In the genomic region with DNA sequence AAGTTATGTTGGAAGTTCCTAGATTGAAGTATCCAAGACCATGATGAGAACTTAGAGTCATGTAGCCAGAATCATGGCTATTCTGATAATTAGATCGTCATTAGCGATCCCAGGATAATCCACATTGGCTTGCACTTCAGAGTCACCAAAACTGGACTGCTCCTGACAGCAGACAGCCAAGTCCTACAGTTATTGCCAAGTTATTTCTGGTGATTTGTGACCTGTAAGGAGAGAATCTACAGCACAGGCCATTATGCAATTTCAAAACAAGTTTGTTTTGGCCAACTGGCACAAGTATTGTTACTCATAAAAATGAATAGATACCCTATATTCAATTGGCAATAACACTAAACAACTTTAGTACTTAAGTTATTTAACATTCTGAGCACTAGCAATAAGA, we compare ENCODE assay signal across 24 mouse cellular contexts.
A peak's percentile ranks its signal among the peaks of the same experiment; 100 is the strongest.
DNase-seq lines count a peak whose midpoint lies in the region; ATAC-seq and TF ChIP-seq lines count a peak whose summit lies in the region.
"Had no signal": no experiment of that assay in that cellular context is flagged by ENCODE, and none has a peak within 500 bp of the region (broad histone marks: within the 10 kb centered on the region; RNA-seq: fewer than 3 reads in every experiment).

No protein-coding gene starts in this region.

- DNase-seq in cerebellum, postnatal 10 days: peak; percentile 5 to 9
- no peak for DNase-seq in cerebellum, adult 2 months
- no peak for DNase-seq in lung, postnatal 10 days
- peak; percentile 24 for DNase-seq in Muller cell, postnatal 12 days (ENCODE audit: inconsistent ontology term)
- peak; percentile 3 for DNase-seq in fat pad, adult 2 months (ENCODE audit: extremely low read depth, low read depth, low spot score)
- no peak for DNase-seq in urinary bladder, postnatal 4 days (ENCODE audit: low spot score in 2 of 2)
- no peak for DNase-seq in kidney, postnatal 14 days
- DNase-seq: adrenal gland, adult 8-10 months; B cell, adult 2 months; cerebellum, adult 11 months; cerebellum, adult 8-10 months; gastrocnemius, postnatal 25 days; heart, adult 18-20 months; heart, postnatal 10 days; heart, postnatal 36 days had no signal

- no peak overlapping the region for H3K4me3 ChIP-seq in cerebellum, adult 2 months (replicated peaks; ENCODE audit: insufficient read depth, low read depth, low read length)
- H3K4me3 ChIP-seq in lung, embryonic 16.5 days (ENCODE audit: low read length): no peak overlapping the region
- H3K4me3 ChIP-seq: forebrain, embryonic 15.5 days; heart, embryonic 12.5 days; heart, embryonic 15.5 days; hindbrain, embryonic 10.5 days; hindbrain, embryonic 13.5 days had no signal

- ATAC-seq in lung, embryonic 16.5 days (ENCODE audit: low read depth): peak; percentile 75
- ATAC-seq: forebrain, embryonic 15.5 days; hindbrain, embryonic 16.5 days had no signal

- TF ChIP-seq POLR2A in cerebellum, adult 2 months (IDR thresholded peaks at IDR 0.05; ENCODE audit: borderline replicate concordance, insufficient read depth, low read length): no peak

- no peak overlapping the region for H3K27ac ChIP-seq in cerebellum, adult 2 months (ENCODE audit: insufficient read depth, low read length)
- no peak overlapping the region for H3K27ac ChIP-seq in lung, embryonic 16.5 days (ENCODE audit: low read length)
- H3K27ac ChIP-seq: forebrain, embryonic 15.5 days; heart, embryonic 15.5 days; hindbrain, embryonic 10.5 days; hindbrain, embryonic 13.5 days had no signal

- no peaks in the 10 kb centered on the region for H3K36me3 ChIP-seq in lung, embryonic 16.5 days (ENCODE audit: control insufficient read depth, insufficient read depth, low read length)
- H3K36me3 ChIP-seq: forebrain, embryonic 15.5 days; G1E; heart, embryonic 12.5 days; heart, embryonic 15.5 days; hindbrain, embryonic 10.5 days; hindbrain, embryonic 13.5 days had no signal

- H3K9me3 ChIP-seq in lung, embryonic 16.5 days (ENCODE audit: control insufficient read depth, low read length): no peaks in the 10 kb centered on the region
- H3K9me3 ChIP-seq: forebrain, embryonic 15.5 days; heart, embryonic 12.5 days; heart, embryonic 15.5 days; hindbrain, embryonic 10.5 days; hindbrain, embryonic 13.5 days had no signal

- H3K27me3 ChIP-seq in cerebellum, adult 2 months (ENCODE audit: control insufficient read depth, insufficient read depth, low read length): no peaks in the 10 kb centered on the region
- H3K27me3 ChIP-seq in lung, embryonic 16.5 days (ENCODE audit: control insufficient read depth, insufficient read depth, low read depth, low read length): no peaks in the 10 kb centered on the region
- H3K27me3 ChIP-seq: CH12.LX; forebrain, embryonic 15.5 days; heart, embryonic 12.5 days; heart, embryonic 15.5 days; hindbrain, embryonic 13.5 days had no signal

- H3K4me1 ChIP-seq in cerebellum, adult 2 months (ENCODE audit: control insufficient read depth, insufficient read depth, low read length): no peaks in the 10 kb centered on the region
- H3K4me1 ChIP-seq in lung, embryonic 16.5 days (replicated peaks; ENCODE audit: control insufficient read depth, insufficient read depth, low read length): no peaks in the 10 kb centered on the region
- H3K4me1 ChIP-seq: forebrain, embryonic 15.5 days; heart, embryonic 12.5 days; heart, embryonic 15.5 days; hindbrain, embryonic 10.5 days; hindbrain, embryonic 13.5 days had no signal

- whole genome bisulfite sequencing in cerebellum, adult 2 months: 11% methylated on average over 2 of the region's 2 CpGs
- WGBS in lung, embryonic 16.5 days: 65% methylated on average over 2 of the region's 2 CpGs

- no peak overlapping the region for H3K9ac ChIP-seq in lung, embryonic 16.5 days (ENCODE audit: low read length)
- H3K9ac ChIP-seq: forebrain, embryonic 15.5 days; heart, embryonic 12.5 days; heart, embryonic 15.5 days; hindbrain, embryonic 13.5 days had no signal

- TF ChIP-seq CTCF in cerebellum, adult 2 months (IDR thresholded peaks at IDR 0.05; ENCODE audit: borderline replicate concordance, insufficient read depth, low read depth, low read length): no peak

- H3K4me2 ChIP-seq in lung, embryonic 16.5 days (ENCODE audit: low read depth, low read length): no peak overlapping the region
- H3K4me2 ChIP-seq: forebrain, embryonic 15.5 days; heart, embryonic 12.5 days; heart, embryonic 15.5 days; hindbrain, embryonic 13.5 days had no signal

Comparison
In these comparisons a context has a peak if more than half of its experiments do, and no peak if none do; other contexts are left out.
1. DNase-seq: peak in cerebellum, postnatal 10 days (2 of 2), Muller cell, postnatal 12 days (single experiment) and fat pad, adult 2 months (single experiment); none in cerebellum, adult 2 months (0 of 2), lung, postnatal 10 days (single experiment), urinary bladder, postnatal 4 days (0 of 2) and kidney, postnatal 14 days (single experiment).